Mouse (Mus musculus): ENCODE measurements around the gene Kcns3. TPM values are rescaled to one million over a fixed set of nuclear protein-coding genes. Genes with fewer than 3 reads are reported as not detected.

Kcns3 gene
- polyA plus RNA-seq, 1 experiment from 2014 or later = 6.1 TPM

DNA sequence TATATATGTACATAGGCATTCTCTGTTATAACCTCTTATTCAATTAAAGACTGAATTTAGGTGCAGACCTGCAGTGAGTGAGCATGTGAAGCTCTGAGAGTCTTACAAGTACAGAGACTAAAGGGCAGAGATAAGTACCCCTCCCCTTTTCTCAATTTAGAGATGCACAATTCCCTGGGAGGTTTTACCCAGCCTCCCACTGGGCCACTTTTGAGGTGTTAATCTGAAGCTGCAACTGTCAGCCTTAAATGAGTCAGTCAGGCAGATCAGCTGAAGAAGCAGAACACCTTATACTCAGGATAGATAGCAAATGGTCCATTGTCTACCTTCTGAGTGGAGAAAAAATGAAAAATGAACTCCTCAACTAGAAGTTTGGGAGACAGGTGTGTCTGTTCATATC is 109.0 kb downstream of the Kcns3 start:
- TF ChIP-seq EP300 (optimal IDR thresholded peaks at IDR 0.05) (no peak), CTCF (IDR thresholded peaks at IDR 0.05; ENCODE audit: low read depth) (no peak)
- no peak overlapping the region for H3K27ac ChIP-seq (replicated peaks)
- H3K36me3 ChIP-seq (ENCODE audit: control insufficient read depth, insufficient read depth, low read length) = no peaks in the 10 kb centered on the region
- H3K27me3 ChIP-seq (ENCODE audit: control insufficient read depth, insufficient read depth, low read length) = no peaks in the 10 kb centered on the region
- no peaks in the 10 kb centered on the region; the same call in 1 of the 2 replicates for H3K4me1 ChIP-seq (replicated peaks; ENCODE audit: control insufficient read depth, insufficient read depth)
- no peak overlapping the region for H3K4me3 ChIP-seq (ENCODE audit: low read depth, low read length)
- no peaks in the 10 kb centered on the region for H3K9me3 ChIP-seq (ENCODE audit: control insufficient read depth, low read length)
- ATAC-seq (ENCODE audit: low FRiP score, low TSS enrichment) (no peak), DNase-seq (ENCODE audit: low spot score) (no peak)
- no peak overlapping the region for H3K4me2 ChIP-seq (replicated peaks; ENCODE audit: low read depth)
- no peak overlapping the region for H3K9ac ChIP-seq (ENCODE audit: low read length)

Other genes starting within 250 kb of the Kcns3 start
- not detected in 2 replicates for gene Msgn1, start 57.9 kb upstream of the Kcns3 start, polyA plus RNA-seq (2015; fragmentation: Nextera tagmentation; extraction: Ambion mirVana)
- 1.6 and 2.0 TPM in 2 replicates for gene Gen1, start 114.7 kb upstream of the Kcns3 start, polyA plus RNA-seq (2015; fragmentation: Nextera tagmentation; extraction: Ambion mirVana)
- 66.0 and 83.7 TPM in 2 replicates for gene Smc6, start 114.8 kb upstream of the Kcns3 start, polyA plus RNA-seq (2015; fragmentation: Nextera tagmentation; extraction: Ambion mirVana)